Mouse (Mus musculus): Measurements from ENCODE around the gene Wfdc1. TPM values are rescaled to one million over a fixed set of nuclear protein-coding genes. Genes with fewer than 3 reads are reported as not detected.

Gene Wfdc1
- total and polyA plus RNA-seq, 3 experiments = not detected

- H3K27ac ChIP-seq (ENCODE audit: insufficient read depth, low read depth) = no peak overlapping the region
- no peak for DNase-seq (ENCODE audit: extremely low read depth)
- H3K79me2 ChIP-seq (replicated peaks; ENCODE audit: control insufficient read depth, extremely low read depth, insufficient read depth, poor library complexity, severe bottlenecking) = no peaks in the 10 kb centered on the region
- TF ChIP-seq CTCF (conservative IDR thresholded peaks at IDR 0.05 in 1 of 2, IDR thresholded peaks at IDR 0.05 in 1 of 2; ENCODE audit: low read depth in 2 of 2, low read length in 2 of 2) (no peak), ELF1 (IDR thresholded peaks at IDR 0.05; ENCODE audit: low read depth, low read length) (no peak), ETS1 (conservative IDR thresholded peaks at IDR 0.05; ENCODE audit: low read depth, low read length) (no peak), TBP (conservative IDR thresholded peaks at IDR 0.05; ENCODE audit: low read depth, low read length) (no peak), POLR2AphosphoS2 (IDR thresholded peaks at IDR 0.05; ENCODE audit: low read depth, low read length) (no peak), POLR2A (IDR thresholded peaks at IDR 0.05; ENCODE audit: low read depth, low read length) (no peak), IRF4 (IDR thresholded peaks at IDR 0.05; ENCODE audit: low read depth, low read length) (no peak), CHD2 (IDR thresholded peaks at IDR 0.05; ENCODE audit: low read length) (no peak), SIN3A (IDR thresholded peaks at IDR 0.05; ENCODE audit: low read length) (no peak), MEF2A (IDR thresholded peaks at IDR 0.05; ENCODE audit: borderline replicate concordance, low read depth, low read length) (no peak), RAD21 (IDR thresholded peaks at IDR 0.05; ENCODE audit: low read depth, low read length) (no peak), MAX (IDR thresholded peaks at IDR 0.05; ENCODE audit: low read length) (no peak), MAZ (IDR thresholded peaks at IDR 0.05; ENCODE audit: low read depth, low read length) (no peak), MYC (IDR thresholded peaks at IDR 0.05; ENCODE audit: low read depth, low read length) (no peak)
- no peak overlapping the region for H3K4me2 ChIP-seq (ENCODE audit: insufficient read depth, low read depth, poor library complexity, severe bottlenecking)
- no peaks in the 10 kb centered on the region for H3K36me3 ChIP-seq (replicated peaks in 1 of 2; ENCODE audit: control insufficient read depth in 1 of 2, insufficient read depth in 1 of 2, low read length in 1 of 2)
- in situ Hi-C loops (cut with MboI; ENCODE audit: low pct_ligation_motif_present, low pct_unique_long_range_greater_than_20kb, low sequenced_read_pairs) = no loop called here
- peaks cover 77% of the 10 kb centered on the region for H3K27me3 ChIP-seq (replicated peaks)
- H3K4me1 ChIP-seq (ENCODE audit: control insufficient read depth in 1 of 2, insufficient read depth in 2 of 2) = peaks cover 2 to 5% of the 10 kb centered on the region in 2 experiments; a peak in 1 of 4 replicates
- dilution Hi-C loops (cut with MboI; ENCODE audit: extremely low pct_ligation_motif_present, extremely low pct_unique_long_range_greater_than_20kb, low sequenced_read_pairs) = no loop called here
- H3K4me3 ChIP-seq (replicated peaks in 1 of 3; ENCODE audit: low read depth in 2 of 3, low read length in 2 of 3, poor library complexity in 1 of 3) = no peak overlapping the region
- H3K9me3 ChIP-seq (replicated peaks; ENCODE audit: low read length) = no peaks in the 10 kb centered on the region
- no peak overlapping the region for H3K9ac ChIP-seq (ENCODE audit: insufficient read depth, low read depth)
Observed at GRCm38 (mm10) chr8:119627613-119628359, 38.4 kb upstream of the Wfdc1 start.

GRCm38 (mm10) chr8:119630841-119631240 is 35.3 kb upstream of the Wfdc1 start:
- in situ Hi-C loops (cut with MboI; ENCODE audit: low pct_ligation_motif_present, low pct_unique_long_range_greater_than_20kb, low sequenced_read_pairs) (no loop called here), dilution Hi-C loops (cut with MboI; ENCODE audit: extremely low pct_ligation_motif_present, extremely low pct_unique_long_range_greater_than_20kb, low sequenced_read_pairs) (no loop called here)
- TF ChIP-seq ZC3H11A (IDR thresholded peaks at IDR 0.05; ENCODE audit: low read depth, low read length) (no peak), MXI1 (IDR thresholded peaks at IDR 0.05; ENCODE audit: low read depth, low read length) (no peak), TCF12 (IDR thresholded peaks at IDR 0.05; ENCODE audit: low read depth, low read length) (no peak), USF2 (conservative IDR thresholded peaks at IDR 0.05; ENCODE audit: low read depth, low read length) (no peak), SIN3A (IDR thresholded peaks at IDR 0.05; ENCODE audit: low read length) (no peak)
- no peak overlapping the region for H3K27ac ChIP-seq (ENCODE audit: insufficient read depth, low read depth)
- H3K36me3 ChIP-seq (replicated peaks in 1 of 2; ENCODE audit: control insufficient read depth in 1 of 2, insufficient read depth in 1 of 2, low read length in 1 of 2) = no peaks in the 10 kb centered on the region
- no peak overlapping the region for H3K9ac ChIP-seq (ENCODE audit: insufficient read depth, low read depth)
- peaks cover 77% of the 10 kb centered on the region for H3K27me3 ChIP-seq (replicated peaks)
- H3K9me3 ChIP-seq (replicated peaks; ENCODE audit: low read length) = no peaks in the 10 kb centered on the region
- peaks cover 0 to 11% of the 10 kb centered on the region in 2 experiments; a peak in 3 of 4 replicates for H3K4me1 ChIP-seq (ENCODE audit: control insufficient read depth in 1 of 2, insufficient read depth in 2 of 2)
- H3K4me3 ChIP-seq (replicated peaks in 1 of 3; ENCODE audit: low read depth in 2 of 3, low read length in 2 of 3, poor library complexity in 1 of 3) = no peak overlapping the region
- H3K4me2 ChIP-seq (ENCODE audit: insufficient read depth, low read depth, poor library complexity, severe bottlenecking) = no peak overlapping the region
- DNase-seq (ENCODE audit: extremely low read depth) = no peak
- H3K79me2 ChIP-seq (replicated peaks; ENCODE audit: control insufficient read depth, extremely low read depth, insufficient read depth, poor library complexity, severe bottlenecking) = no peaks in the 10 kb centered on the region
